Mouse (Mus musculus) A20 (cell line): ENCODE results near the gene Col23a1.
"Not testable (repeated sequence)": the region's sequence is repeated elsewhere in the genome, so short reads cannot be mapped to it uniquely, and the experiment has no call there.

ENCODE experiments used
- DNase-seq: peaks from one replicate; pipeline ENCODE4 v3.0.0-alpha.2; 2011; ENCODE audit warnings: low read depth, low spot score

The Col23a1 gene

DNA sequence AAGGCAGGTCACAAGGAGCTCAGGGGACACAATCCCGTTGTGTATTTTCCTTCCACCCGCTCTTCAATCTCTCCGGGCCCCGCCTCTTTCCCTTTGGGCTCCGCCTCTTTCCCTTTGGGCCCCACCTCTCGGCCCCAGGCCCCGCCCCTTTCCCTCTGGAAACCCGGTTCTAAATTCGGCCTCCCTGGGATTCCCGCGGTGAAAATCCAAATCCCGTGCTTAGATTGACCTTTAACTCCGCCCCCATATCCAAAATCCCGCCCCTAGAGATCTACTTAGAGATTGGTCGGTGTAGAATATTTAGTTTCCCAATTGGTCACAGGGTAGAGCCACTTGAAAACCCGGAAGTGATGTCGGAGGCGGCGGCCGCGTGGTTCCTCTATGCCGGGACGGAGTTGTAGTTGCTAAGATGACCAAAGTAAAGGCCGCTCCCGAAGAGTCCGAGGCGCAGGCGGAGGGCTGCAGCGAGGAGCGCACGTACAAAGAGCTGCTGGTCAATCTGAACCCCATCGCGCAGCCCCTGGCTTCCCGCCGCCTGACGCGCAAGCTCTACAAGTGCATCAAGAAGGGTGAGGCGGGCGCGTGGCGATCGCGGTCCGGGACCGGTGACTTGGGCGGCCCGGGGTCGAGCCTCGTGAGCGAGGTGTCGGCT, 329.8 kb downstream of the Col23a1 start, which contains the start of gene Nhp2:
Gene Nhp2, plus strand, starts transcription at position 327 of the 652 bp plus-strand sequence.
- DNase-seq: peak; percentile 98

DNA sequence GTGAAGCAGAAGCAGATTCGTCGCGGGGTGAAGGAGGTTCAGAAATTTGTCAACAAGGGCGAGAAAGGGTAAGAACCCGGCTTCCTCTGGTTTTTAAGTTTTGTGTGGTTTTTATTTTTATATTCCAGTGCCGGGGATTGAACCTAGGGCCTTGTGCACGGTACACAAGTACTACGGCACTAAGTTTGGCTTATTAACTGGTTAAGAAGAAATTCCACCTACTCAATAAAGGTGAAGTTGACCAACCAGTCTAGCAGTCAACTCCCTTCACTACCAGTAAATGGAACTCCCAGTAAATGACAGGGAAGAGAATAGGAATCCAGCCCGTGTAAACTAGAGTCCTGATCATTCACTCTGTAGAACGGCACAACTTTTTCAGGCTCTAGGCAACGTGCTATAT, 330.4 kb downstream of the Col23a1 start:
- no peak for DNase-seq

DNA sequence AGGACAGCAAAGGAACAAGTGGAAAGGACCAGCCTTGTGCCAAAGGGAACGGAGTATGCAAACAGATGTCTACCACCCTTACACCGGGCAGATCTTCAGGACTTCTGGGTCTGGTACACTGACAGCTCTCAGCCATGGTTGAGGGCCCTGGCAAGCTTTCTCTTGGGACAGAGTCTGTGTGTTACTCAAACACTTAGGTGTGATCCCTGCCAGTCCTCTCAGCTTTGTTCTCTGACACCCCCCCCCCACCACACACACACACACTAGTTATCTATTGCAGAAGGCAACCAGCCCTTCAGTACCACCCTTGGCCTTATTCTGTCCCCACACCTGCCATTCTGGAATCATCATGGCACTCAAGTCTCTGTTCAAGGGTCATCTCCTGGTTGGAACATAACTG, 332.1 kb downstream of the Col23a1 start:
- DNase-seq: no peak

DNA sequence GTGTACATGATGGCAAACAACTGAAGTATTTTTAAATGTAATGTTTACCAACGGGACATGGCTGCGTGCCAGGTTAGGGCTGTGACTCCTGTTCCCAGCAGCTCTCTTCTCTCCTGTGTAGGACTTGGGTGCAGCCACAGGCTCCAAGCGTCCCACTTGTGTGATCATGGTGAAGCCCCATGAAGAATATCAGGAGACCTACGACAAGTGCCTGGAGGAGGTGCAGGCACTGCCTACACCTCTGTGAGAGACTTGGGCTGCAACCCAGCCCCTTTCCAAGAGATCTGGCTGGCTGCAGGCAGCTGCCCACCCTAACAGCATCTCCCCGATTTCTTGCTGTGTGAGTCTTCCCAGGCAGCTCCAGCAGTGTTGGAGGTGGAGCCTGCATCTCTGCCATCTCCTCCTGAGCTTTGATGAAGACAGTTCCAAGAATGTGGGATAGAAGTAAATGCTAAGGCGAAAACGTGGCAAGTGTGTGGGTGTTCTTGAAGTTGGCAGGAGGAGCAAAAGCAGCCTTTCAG, 333.3 kb downstream of the Col23a1 start:
- DNase-seq: no peak

DNA sequence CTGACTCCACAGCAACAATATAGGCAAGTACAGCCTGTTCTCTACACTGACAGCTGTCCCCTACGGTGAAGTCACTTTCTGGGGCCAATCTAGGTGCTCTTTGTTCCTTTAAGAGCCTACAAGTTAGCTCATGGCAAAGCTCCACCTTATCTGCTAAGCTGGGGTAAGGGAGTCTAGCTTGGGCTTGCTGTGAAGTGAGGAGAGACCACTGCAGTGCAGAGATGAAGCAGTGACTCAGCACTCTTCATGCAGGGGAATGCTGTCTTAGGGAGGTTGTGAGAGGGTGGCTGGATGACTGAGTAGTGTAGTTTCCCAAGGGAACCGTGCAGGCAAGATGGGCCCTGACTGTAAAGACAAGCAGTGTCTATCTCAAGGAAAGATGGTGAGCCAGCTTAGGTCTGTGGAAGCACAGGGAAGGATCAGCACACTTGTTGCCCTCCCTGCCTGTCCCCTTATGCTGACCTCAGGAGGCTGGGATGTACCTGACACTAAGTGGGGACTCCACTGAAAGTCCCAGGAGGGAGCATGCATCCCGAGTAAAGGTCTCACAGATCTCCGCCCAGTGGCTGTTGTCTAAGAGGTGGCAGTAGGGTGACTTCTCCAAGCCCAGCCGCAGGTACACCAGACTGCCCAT, 335.6 kb downstream of the Col23a1 start:
- DNase-seq: no peak

DNA sequence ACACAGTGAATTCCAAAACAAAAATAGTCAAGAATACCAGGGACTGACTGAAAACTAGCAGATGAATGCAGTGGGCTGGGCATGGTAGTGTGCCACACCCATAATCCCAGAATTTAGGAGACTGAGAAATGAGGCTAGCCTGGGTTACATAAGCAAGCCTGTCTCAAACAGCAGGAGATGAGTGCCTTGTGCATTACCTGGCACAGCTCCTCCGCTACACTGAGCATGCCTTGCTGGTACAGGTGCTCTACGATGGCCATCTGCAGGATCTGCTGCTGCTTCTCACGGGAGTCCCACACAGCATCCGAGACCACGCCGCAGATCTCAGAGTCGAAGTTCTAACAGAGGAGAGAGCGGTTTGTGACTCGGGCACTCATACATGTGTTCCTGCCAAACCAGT, 337.7 kb downstream of the Col23a1 start:
- DNase-seq: no peak

DNA sequence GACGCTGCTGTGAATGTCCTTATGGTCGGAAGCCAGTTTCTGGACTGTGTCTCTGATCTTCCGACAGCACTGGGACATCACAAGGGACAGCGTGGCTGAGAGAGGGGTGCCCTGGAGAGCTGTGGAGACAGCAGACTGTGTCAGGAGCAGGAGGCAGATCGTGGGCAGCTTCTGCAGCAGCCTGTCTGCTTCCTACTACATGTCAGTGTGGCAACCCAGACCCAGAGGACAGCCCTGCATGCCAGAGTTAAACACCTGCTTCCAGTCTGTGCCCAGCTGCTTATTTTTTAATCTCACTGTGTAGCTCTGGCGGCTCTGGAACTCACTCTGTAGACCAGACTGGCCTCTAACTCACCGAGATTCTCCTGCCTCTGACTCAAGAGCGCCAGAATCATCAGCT, 338.2 kb downstream of the Col23a1 start:
- no peak for DNase-seq

DNA sequence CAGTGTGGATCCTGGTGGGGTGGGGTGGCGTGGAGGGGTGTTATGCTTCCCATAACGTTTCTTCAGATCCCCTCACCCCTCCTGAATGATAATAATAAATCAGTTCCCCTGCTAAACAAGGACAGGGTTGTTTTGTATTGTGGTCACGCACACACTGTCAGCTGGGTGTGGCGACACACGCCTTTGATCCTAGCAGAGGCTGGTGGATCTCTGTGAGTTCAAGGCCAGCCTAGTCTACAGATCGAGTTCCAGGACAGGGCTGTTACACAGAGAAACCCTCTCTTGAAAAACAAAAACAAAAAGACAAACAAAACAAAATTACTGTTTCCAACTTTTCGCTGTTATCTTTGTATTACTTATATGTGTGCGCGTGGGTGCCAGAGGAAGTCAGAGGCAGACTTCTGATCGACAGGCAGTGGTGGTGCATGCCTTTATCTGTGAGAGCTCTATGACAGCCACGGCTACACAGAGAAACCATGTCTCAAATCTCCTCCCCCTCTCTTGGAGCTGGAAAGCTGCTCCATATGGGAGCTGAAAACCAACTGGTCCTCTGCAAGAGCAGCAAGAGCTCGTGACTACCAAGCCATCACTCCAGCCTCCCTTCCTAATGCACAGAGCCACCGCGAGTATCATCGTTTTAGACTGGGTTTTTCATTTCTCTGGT, 340.1 kb downstream of the Col23a1 start:
- no peak for DNase-seq

DNA sequence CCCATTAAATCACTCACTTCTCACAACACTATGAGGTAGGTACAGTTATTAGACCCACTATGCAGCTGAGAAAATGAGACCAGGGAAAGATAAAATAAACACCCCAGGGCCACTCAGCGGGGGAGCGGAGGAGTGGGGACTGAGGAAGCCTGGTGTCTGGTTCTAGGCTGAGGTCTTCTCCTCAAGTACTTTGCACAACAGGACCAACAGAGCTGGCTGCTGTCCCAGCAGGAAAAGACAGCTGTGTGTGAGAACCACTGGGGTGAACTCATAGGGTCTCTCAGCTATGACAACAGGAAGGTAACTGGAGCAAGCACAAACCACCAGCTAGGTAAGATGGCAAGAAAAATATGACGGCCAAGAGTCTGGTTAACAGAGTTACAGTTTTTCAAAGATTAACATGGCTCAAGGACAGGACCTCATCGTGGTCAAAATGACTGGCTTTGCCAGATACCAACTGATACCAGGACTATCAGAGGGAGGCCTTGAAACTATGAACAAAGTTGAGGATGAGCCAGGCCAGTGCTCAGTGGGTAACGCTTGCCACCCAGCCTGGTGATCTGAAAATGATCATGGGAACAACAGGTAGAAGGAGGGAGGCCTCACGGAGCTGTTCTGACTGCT, 342.5 kb downstream of the Col23a1 start:
- DNase-seq: no peak

DNA sequence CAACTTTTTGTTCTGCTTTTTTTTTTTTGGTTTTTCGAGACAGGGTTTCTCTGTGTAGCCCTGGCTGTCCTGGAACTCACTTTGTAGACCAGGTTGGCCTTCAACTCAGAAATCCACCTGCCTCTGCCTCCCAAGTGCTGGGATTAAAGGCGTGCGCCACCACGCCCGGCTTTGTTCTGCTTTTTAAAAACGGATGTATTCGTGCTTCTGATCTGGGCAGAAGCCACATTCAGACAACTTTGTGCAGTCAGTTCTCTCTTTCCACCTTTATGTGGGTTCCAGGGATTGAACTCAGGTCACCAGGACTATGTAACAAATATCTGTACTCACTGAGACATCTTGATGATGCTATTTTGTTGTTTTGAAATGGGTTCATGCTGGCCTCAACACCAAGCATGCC, 343.5 kb downstream of the Col23a1 start:
- DNase-seq: not testable (repeated sequence)
